Mouse (Mus musculus) MN1 (cell line): Measurements from ENCODE around the gene Plcl2.

Experiments
- DNase-seq: peaks from one replicate; pipeline ENCODE4 v3.0.0-alpha.2; 2016; ENCODE audit warnings: low spot score

Plcl2 gene

DNA sequence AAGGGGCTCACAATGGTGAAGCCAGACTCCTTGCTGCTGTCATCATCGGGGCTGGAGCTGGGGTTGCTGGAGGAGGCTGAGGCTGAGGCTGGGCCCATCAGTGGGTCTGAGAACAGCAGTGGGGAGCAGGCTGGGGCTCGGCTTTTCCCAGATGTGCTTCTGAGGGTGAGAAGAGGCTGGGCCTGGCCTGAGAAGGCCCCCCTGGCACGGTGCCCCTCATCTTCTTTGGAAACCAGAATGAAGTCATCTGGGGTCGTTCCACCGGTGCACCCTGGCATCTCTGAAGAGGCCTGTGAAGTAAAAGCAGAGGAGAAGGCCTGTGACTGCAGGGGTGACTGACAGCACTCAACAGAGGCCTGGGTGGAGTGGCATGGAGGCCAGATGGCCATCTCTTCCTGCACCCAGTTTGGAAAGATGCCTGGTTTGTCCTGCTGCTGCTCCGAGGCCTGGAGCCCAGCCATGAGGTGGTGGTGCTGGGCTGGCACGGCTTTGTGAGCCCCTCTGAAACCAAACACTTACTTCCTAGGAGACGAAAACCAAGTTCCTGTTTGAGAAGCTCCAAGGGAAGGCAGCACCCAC lies 226.8 kb downstream of the Plcl2 start:
- DNase-seq = peak; percentile 82

GRCm38 (mm10) chr17:50737068-50737467 lies 227.9 kb downstream of the Plcl2 start:
- no peak for DNase-seq
